Mouse (Mus musculus) hindbrain, embryonic 15.5 days (tissue): Measurements from ENCODE around the gene Tns4. TPM values are rescaled to one million over a fixed set of nuclear protein-coding genes. Genes with fewer than 3 reads are reported as not detected.

Source experiments
- ATAC-seq: fragments of 200-750 bp; cut with Nextera tagmentation; 2 replicates; pipeline ENCODE4 v1.8.0; 2017; ENCODE audit warnings: low read depth, moderate number of reproducible peaks, moderate TSS enrichment; ENCODE audit not compliant: low FRiP score
- H3K27ac ChIP-seq: fragments of 300-500 bp; sonication (generic); replicated peaks from 2 replicates; pipeline ENCODE4 v1.5.1; 2015; ENCODE audit warnings: mild to moderate bottlenecking, inconsistent platforms
- H3K27me3 ChIP-seq: fragments of 300-500 bp; sonication (generic); 2 replicates; pipeline ENCODE4 v1.6.1; 2015; ENCODE audit warnings: control low read depth, inconsistent platforms
- H3K36me3 ChIP-seq: fragments of 300-500 bp; sonication (generic); 2 replicates; pipeline ENCODE4 v1.6.1; 2015; ENCODE audit warnings: control low read depth, inconsistent platforms
- H3K4me1 ChIP-seq: fragments of 300-500 bp; sonication (generic); replicated peaks from 2 replicates; pipeline ENCODE4 v1.6.1; 2015; ENCODE audit warnings: control low read depth, inconsistent platforms
- H3K4me2 ChIP-seq: fragments of 300-500 bp; sonication (generic); 2 replicates; pipeline ENCODE4 v1.6.1; 2015; ENCODE audit warnings: moderate library complexity, mild to moderate bottlenecking, inconsistent platforms
- H3K4me3 ChIP-seq: fragments of 300-500 bp; sonication (generic); 2 replicates; pipeline ENCODE4 v1.5.1; 2015; ENCODE audit warnings: mild to moderate bottlenecking, inconsistent platforms
- H3K9ac ChIP-seq: fragments of 300-500 bp; sonication (generic); 2 replicates; pipeline ENCODE4 v1.6.1; 2015; ENCODE audit warnings: inconsistent platforms
- H3K9me3 ChIP-seq: fragments of 300-500 bp; sonication (generic); 2 replicates; pipeline ENCODE4 v1.6.1; 2016; ENCODE audit warnings: control low read depth, inconsistent platforms
- WGBS: fragments of 180-500 bp; shearing (Covaris S2); methylation state at CpG from one replicate; pipeline ENCODE4 v1.1.7; 2015; 5-methylcytosine and 5-hydroxymethylcytosine counted together
- polyA plus RNA-seq: library from polyadenylated mRNA; unstranded; fragments of >200 nt; fragmentation: Nextera tagmentation; extraction: Ambion mirVana; gene quantifications from 2 replicates; pipeline ENCODE4 v1.2.1, GENCODE M21; 2015

The Tns4 gene
- polyA plus RNA-seq, 1 experiment from 2014 or later: 0.08 TPM

DNA sequence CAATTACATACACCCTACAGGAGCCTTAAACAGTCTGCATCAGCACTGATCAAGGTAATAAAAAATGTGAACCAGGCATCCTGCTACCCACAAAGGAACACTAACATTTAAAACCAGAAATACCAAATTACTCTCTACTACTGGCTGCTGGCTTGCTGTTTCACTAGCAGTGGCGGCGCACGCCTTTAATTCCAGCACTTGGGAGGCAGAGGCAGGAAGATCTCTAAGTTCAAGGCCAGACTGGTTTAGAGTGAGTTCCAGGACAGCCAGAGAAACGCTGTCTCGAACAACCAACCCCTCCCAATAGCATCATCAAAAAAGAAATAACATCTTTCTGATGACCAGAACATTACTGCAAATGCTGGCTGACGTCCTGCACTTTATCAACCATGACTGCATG, 69.3 kb downstream of the Tns4 start:
- Histone ChIP-seq H3K4me1 (peaks cover 13% of the 10 kb centered on the region), H3K4me3 (no peak overlapping the region), H3K9me3 (no peaks in the 10 kb centered on the region), H3K36me3 (no peaks in the 10 kb centered on the region), H3K27ac (no peak overlapping the region), H3K27me3 (no peaks in the 10 kb centered on the region), H3K9ac (no peak overlapping the region), H3K4me2 (no peak overlapping the region)
- 94% methylated on average over 6 of the region's 6 CpGs for WGBS
- ATAC-seq: no peak

Other genes with a start within 250 kb of the Tns4 start
- gene Wipf2, start 225.7 kb downstream of the Tns4 start, polyA plus RNA-seq: 4.4 and 4.5 TPM in 2 replicates
- 5.5 and 6.0 TPM in 2 replicates for gene Cdc6, start 181.5 kb downstream of the Tns4 start, polyA plus RNA-seq
- gene Rara, start 161.5 kb downstream of the Tns4 start, polyA plus RNA-seq: 11.4 and 16.8 TPM in 2 replicates
- 1.8 and 3.1 TPM in 2 replicates for gene Gjd3, start 106.3 kb downstream of the Tns4 start, polyA plus RNA-seq
- 43.7 and 56.9 TPM in 2 replicates for gene Top2a, start 65.1 kb downstream of the Tns4 start, polyA plus RNA-seq
- gene Igfbp4, start 48.1 kb downstream of the Tns4 start, polyA plus RNA-seq: 145 and 146 TPM in 2 replicates
- gene Ccr7, start 65.8 kb upstream of the Tns4 start, polyA plus RNA-seq: 0.08 TPM in 2 replicates
- 253 and 266 TPM in 2 replicates for gene Smarce1, start 141.7 kb upstream of the Tns4 start, polyA plus RNA-seq
- 7.7 and 8.9 TPM in 2 replicates for gene Krt222, start 154.8 kb upstream of the Tns4 start, polyA plus RNA-seq
- gene Krt24, start 196.0 kb upstream of the Tns4 start, polyA plus RNA-seq: 0.13 TPM in 1 of 2 replicates, not detected in the other
- gene Krt25, start 233.6 kb upstream of the Tns4 start, polyA plus RNA-seq: 0.81 and 0.96 TPM in 2 replicates
- gene Krt26, start 248.7 kb upstream of the Tns4 start, polyA plus RNA-seq: 0.25 and 0.26 TPM in 2 replicates